Mouse (Mus musculus) adrenal gland, postnatal 14 days (tissue): ENCODE results near the gene Smim27. TPM values are rescaled to one million over a fixed set of nuclear protein-coding genes. Genes with fewer than 3 reads are reported as not detected.

Experiments
- DNase-seq: peaks from one replicate; pipeline ENCODE4 v3.0.0; 2021; ENCODE audit warnings: mixed read lengths
- long read RNA-seq, 2 experiments: library from polyadenylated mRNA; stranded (forward); transcript quantifications; one replicate each; pipeline ENCODE4 v2.0.0; 2021
- total RNA-seq: library from RNA; stranded (reverse); gene quantifications from 2 replicates; pipeline ENCODE4 v1.2.3, GENCODE M21; 2021

The Smim27 gene
- total RNA-seq: 34.0 and 34.3 TPM in 2 replicates
- long read RNA-seq, experiment 1, transcript Smim27-201 (2 exons, 1,044 nt): major isoform, 48 of 48 reads
- long read RNA-seq, experiment 1, partial matches to known transcripts: 0 of 48 reads
- long read RNA-seq, experiment 1, other reads (novel, unspliced or antisense): 0 of 48 reads
- long read RNA-seq, experiment 2, transcript Smim27-201 (2 exons, 1,044 nt): major isoform, 58 of 60 reads
- long read RNA-seq, experiment 2, partial matches to known transcripts: 0 of 60 reads
- long read RNA-seq, experiment 2, other reads (novel, unspliced or antisense): 2 of 60 reads

- peak; percentile 98 for DNase-seq
Observed at GRCm38 (mm10) chr4:40269430-40270032, at the start of gene Smim27, which contains the start of gene Topors. Gene Smim27 (plus strand): TSS chr4:40269579. Gene Topors (minus strand): TSS chr4:40269850.

DNA sequence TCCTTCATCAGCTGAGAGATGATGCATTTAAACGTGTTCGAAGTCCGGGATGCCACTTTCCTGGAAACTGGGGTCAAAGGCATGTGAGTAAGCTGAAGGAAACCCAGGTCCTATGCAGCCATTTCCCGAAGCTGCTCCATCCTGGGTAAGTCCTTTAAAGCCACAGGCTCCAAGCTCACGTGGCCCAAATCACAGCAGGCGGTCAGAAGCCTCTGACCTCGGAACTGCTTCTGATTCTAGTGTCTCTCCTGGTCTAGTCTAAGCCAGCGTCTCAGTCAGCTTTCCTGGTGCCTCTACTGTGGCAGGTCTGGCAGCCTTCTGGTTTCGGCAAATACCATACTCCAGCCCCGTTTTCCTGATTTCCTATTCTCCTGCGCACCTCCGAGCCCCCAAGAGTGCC lies 48.9 kb upstream of the Smim27 start:
- DNase-seq: no peak

DNA sequence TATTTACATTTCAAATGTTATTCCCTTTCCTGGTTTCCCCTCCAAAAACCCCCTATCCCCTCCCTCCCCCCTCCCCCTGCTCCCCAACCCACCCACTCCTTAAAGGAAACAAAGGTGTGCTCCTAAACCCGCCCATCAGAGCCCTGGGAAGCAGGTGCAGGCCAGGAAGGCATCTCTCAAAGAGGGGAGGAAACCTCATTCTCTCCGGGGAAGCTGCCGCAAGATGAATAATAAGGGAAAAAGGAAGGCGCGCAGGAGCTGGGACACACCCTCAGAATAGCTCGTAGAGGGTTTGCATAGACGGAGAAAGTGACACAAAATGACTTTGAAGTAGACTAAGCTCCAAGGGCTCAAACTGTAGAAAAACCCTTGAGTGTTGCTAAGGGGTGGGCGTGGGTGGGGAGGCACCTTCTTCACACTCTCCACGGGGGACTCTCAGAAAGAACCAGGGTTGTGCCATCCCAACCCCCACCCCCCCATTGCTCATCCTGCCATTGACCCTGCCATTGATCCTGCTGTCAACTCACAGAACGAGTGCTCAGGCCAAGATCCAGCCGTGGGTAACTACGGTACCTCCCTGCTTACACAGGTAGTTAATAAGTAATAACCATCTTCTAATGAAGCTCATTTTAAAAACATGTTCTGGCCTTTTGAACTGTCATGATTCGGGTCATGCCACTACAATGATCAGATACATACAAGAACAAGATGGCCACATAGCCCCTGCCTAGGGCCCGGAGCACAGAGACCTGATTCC lies 48.2 kb upstream of the Smim27 start:
- no peak for DNase-seq

GRCm38 (mm10) chr4:40221876-40222585 lies 47.3 kb upstream of the Smim27 start:
- DNase-seq: no peak

DNA sequence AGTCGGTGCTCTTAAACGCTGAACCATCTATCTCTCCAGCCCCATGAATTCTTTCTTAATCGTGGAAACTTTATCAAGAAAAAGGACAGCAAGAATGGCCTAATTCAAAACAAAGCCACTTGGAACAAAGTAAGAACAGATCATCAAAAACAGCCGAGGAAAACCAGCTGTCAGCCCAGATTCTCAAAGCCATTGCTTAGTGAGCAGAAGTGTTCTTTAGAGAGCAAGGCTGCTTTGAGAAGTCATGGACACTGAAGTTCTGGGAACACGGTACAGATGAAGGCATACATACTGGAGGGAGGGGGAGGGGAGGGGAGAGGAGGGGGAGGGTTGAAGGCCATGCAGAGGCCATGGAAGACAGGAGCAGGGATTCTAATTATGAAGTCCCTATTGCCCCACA lies 43.3 kb upstream of the Smim27 start:
- no peak for DNase-seq

DNA sequence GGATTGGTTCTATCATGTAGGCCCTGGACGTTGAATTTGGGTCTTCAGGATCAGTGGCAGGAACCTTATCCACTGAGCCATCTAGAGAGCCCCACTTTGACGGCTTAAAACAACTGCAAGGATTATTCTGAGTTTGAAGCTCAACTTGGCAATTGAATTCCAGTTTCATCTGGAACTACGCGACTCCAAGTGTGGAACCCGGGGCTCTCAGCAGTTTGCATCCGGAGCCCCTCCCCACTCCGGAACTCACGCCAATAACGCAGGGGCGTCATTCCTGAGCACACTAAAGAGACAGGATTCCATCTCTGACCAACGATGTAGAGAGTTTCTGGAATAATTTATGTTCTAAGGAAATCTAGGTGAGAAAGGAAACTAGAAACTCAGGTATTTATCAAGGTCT lies 42.2 kb upstream of the Smim27 start:
- DNase-seq: no peak

- DNase-seq: no peak
Observed at GRCm38 (mm10) chr4:40227886-40228285, 41.5 kb upstream of the Smim27 start.

DNA sequence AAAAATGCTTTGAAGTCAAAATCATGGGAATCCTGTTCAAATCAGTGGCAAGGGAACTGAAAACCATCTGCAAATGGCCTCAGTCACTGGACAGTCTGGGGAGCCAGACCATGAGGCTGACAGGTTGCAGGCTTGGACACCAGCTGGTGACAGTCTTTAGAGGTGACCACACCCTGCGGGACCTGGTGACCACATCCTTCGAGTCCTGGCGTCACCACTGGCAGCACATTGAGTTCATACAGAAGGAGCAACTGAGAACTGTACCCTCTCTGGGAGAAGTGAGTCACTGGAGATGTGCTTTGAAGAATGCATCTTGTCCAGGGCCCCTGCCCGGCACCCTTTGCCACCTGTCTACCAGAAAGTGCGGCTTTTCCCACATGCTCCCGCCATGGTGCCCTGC lies 39.7 kb upstream of the Smim27 start:
- no peak for DNase-seq

- no peak for DNase-seq
Observed at GRCm38 (mm10) chr4:40233062-40233664, 36.2 kb upstream of the Smim27 start.

- no peak for DNase-seq
Observed at GRCm38 (mm10) chr4:40234256-40234655, 35.1 kb upstream of the Smim27 start.

DNA sequence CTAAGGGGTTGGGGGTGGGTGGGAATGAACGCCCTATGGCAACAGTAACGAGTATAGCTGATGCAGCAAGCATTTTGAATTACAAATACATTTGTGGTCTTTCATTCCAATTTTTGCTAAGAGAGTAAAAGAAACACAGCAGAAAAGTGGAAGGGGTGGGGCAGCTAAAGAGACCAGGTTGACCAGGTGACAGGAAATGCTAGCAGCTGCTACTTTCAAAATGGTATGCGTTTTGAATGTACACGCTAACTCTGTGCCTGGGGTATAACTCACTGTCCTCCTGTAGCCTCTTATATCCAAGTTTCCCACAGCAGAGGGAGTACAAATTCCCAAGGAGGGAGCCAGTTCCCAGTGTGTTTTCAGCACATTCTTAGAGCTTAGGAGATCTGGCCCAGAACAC lies 32.5 kb upstream of the Smim27 start:
- no peak for DNase-seq

- DNase-seq: peak; percentile 88
Observed at GRCm38 (mm10) chr4:40238483-40239408, 30.6 kb upstream of the Smim27 start.

GRCm38 (mm10) chr4:40239409-40240271 lies 29.7 kb upstream of the Smim27 start, which contains the start of gene Ddx58:
Gene Ddx58 (minus strand): TSS chr4:40239828.
- DNase-seq: peak; percentile 65

GRCm38 (mm10) chr4:40240272-40240744 lies 29.1 kb upstream of the Smim27 start:
- peak; percentile 14 for DNase-seq

- DNase-seq: no peak
Observed at GRCm38 (mm10) chr4:40241928-40242327, 27.5 kb upstream of the Smim27 start.

DNA sequence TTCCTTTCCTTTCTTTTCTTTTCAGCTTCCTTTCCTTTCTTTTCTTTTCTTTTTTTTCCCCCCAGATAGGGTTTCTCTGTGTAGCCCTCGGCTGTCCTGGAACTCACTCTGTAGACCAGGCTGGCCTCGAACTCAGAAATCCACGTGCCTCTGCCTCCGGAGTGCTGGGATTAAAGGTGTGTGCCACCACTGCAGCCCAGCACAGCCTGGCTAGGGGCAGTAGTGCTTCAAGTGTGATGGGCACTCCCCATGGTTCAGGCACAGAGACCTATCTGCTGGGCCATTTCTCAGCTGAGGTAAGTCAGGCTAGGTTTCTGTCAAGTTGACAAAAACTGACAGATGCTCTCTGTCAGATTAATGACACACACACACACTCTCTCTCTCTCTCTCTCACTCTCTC lies 26.4 kb upstream of the Smim27 start:
- no peak for DNase-seq

- no peak for DNase-seq
Observed at GRCm38 (mm10) chr4:40244035-40244434, 25.3 kb upstream of the Smim27 start.

- DNase-seq: no peak
Observed at GRCm38 (mm10) chr4:40250984-40251383, 18.4 kb upstream of the Smim27 start.

DNA sequence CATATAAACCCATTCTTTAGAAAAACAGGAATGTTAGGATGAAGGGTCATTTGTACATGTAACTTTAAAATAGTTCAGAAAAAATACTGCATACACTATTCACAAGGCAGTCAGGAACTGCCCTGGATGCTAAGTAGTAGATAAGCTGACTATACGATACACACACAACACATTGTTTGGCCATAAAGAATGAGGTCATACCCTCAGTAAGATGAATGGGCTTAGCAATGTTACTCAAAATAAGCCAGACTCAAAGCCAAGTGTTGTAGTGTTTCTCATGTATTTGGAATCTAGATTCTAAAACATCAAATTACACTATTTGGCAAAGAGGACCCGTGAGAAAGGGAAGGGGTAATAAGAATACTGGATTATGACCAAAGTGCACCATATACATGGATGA lies 15.6 kb upstream of the Smim27 start:
- DNase-seq: no peak
